Mouse (Mus musculus) ovary, postnatal 14 days (tissue): Measurements from ENCODE around the gene Tmem234.

Source experiments
- DNase-seq: peaks from one replicate; pipeline ENCODE4 v3.0.0; 2022; ENCODE audit warnings: low spot score

Gene Tmem234

DNA sequence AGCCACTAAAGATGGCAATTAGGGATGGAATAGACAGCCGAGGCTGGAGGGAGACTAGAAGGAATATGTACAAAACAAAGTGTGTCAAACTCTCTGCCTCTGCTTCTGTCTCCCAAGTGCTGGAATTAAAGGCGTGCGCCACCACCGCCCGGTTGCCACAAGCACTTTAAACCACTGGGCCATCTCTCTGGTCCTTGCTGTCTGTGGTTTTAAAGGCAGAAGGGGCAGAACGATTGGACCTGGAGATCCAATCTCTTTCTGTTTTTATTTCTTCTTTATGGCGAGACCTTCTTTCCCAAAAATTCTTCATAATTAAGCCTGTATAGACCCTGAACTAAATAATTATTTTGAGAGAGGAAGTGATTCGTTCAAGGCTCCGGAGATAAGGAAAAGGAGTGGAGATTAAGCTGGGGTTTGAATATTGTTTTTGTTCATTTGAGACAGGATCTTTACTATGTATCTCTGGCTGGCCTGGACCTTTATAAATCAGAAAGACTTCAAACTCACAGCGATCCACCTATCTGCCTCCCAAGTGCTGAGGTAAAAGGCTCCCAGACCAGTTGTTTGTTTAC is 72.5 kb downstream of the Tmem234 start:
- no peak for DNase-seq
